Mouse (Mus musculus): ENCODE data around the gene Dbf4. TPM values are rescaled to one million over a fixed set of nuclear protein-coding genes. Genes with fewer than 3 reads are reported as not detected.
A peak's percentile ranks its signal among the peaks of the same experiment; 100 is the strongest.

Gene Dbf4
- total RNA-seq (2021): 9.8 and 10.5 TPM in 2 replicates
- long read RNA-seq, transcript Dbf4-207 (12 exons, 2,402 nt): major isoform, 6 of 10 reads
- long read RNA-seq, partial matches to known transcripts: 3 of 10 reads
- long read RNA-seq, other reads (novel, unspliced or antisense): 1 of 10 reads

GRCm38 (mm10) chr5:8422157-8422931, at the start of gene Dbf4, which contains the start of gene Slc25a40:
Gene Dbf4, minus strand, starts transcription at chr5:8422716.
Gene Slc25a40, plus strand, starts transcription at chr5:8422850.
- peak; percentile 96 for DNase-seq

GRCm38 (mm10) chr5:8456561-8456960, 34.0 kb upstream of the Dbf4 start:
- DNase-seq: no peak

DNA sequence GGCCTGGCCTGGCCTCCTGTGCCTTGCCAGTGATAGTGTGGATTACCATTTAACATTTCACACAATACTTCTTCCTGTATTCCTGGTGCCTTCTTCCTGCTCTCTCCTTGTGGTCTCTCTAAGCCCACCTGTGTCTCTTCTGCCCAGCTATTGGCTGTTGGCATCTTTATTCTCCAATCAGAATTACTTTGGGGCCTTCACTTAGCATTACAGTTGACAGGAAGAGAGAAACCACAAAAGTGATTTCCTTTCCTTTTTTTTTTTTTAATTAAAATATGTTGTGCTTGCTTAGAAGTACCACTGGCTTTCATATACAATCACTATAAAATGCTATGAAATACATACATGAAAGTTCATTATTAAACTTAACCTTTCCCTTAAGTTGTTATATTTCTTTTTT, 33.0 kb upstream of the Dbf4 start:
- DNase-seq: no peak

GRCm38 (mm10) chr5:8439095-8439494, 16.6 kb upstream of the Dbf4 start:
- DNase-seq: no peak

DNA sequence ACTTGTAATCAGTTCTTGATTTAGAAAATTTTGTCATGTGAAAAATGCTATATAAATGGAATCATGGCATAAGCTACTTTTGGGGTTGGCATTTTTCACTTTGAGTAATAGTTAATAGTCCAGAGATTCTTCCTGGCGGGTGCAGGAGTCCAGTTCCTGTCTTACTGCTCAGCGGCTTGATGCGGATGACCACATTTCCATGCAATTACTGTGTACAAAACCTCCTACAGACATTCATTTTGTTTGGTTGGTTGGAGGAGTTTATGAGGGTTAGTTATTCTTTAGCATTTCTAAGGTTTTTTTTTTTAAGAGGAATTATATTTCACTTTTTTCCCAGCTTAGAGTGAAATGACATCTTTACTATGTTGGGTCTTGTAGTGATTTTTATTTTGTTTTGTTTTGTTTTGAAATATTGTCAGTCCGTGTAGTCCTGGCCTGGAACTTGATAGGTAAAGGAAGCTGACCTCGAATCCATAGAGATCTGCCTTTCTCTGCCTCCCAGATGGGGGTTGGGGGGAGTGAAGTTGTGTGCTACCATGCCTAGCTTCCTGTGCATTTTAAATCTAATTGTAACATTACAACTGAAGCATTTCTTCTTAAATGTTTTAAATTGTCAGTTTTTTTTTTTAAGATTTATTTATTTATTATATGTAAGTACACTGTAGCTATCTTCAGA, 15.1 kb upstream of the Dbf4 start:
- no peak for DNase-seq

DNA sequence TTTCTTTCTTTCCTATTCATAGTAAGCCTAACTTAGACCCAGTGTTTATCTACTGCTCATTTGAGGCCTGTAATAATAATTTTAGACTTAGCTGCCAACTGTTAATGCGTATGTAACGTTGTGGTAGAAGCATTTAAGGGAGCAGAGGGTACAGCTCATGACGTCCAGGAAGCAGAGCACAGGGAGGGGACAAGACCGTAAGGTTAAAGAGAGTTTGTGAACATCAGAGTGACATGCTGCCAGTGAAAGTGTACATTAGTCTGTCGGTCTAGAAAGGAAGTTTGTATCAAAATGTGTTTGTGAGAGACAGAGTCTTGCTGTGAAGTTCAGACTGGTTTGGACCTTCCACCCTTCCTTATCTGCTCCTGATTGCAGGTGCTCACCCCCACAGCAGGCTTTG, 3.4 kb upstream of the Dbf4 start:
- DNase-seq: no peak

DNA sequence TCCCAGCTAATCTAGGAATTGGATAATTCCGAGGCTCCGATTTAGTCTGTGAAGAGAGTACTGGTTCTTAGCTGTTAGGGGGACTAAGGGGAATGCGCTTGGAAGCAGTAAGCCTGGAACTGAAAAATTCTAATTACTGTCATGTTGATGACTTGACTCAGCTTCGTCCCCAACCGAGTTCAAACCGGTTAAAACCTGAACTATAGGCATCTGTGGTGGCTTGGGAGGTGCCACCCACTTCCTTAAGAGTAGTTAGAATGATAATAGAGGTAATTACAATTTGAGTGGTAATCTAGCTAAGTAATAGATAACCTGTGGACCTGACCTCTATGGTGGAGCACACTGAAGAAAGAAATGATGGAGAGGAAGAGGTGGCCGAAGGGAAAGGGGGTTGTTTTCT, 1.6 kb upstream of the Dbf4 start:
- no peak for DNase-seq

GRCm38 (mm10) chr5:8422932-8423928, 714 bp upstream of the Dbf4 start:
- DNase-seq: no peak

DNA sequence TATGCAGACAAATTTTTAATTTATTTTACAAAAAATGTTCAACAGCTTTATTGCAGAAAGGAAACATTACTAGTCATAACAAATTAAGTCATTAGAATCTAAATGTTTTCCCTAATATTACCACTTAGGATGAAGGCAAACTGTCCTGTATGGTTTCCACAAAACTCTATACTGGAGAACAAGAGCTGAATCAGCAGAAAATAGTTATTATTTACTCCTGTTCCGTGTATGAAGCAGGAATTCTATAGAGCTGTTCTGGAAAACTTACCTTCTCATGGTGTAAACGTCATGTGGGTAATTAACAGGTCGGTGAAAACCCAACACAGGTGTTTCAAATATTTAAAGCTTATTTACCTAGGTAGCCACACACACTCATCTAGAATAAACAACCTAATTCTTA, 1.1 kb downstream of the Dbf4 start:
- DNase-seq: no peak

DNA sequence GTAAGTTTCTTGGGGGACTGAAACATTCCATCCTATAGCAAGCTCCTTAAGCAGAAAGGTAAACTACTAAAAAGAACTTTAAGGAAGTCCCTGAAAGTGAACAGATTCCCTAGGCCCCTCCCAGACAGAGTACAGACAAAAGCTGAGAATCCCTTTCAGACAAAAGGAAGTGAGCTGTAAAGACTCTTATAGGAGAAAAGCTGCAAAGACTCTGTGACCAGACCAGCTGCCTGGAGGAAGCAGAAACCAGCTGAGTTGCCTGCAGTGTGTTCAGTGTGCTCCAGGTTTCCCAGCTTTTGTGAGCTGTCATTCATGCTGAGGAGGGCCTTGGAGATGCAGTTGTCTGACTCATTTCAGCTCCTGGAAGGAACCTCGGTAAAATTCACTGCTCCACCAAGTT, 5.1 kb downstream of the Dbf4 start:
- DNase-seq: no peak

GRCm38 (mm10) chr5:8416683-8417413, 5.7 kb downstream of the Dbf4 start:
- DNase-seq: no peak

DNA sequence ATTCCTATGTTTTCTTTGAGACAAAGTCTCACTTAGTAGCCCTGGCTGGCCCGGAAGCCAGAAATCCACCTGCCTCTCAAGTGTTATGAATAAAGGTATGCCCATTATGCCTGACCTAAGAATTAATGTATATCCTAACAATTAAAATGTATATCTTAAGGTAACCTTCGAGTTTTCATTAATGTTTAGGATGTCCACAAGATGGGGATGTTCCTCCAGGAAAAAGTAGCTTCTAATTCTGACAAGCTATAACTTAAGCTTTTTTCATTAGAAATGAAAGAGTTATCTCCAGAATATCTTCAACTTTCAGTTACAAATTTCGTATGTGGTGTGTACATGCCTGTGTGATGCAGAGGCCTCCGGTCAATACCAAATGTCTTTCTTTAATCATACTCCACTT, 13.8 kb downstream of the Dbf4 start:
- no peak for DNase-seq

DNA sequence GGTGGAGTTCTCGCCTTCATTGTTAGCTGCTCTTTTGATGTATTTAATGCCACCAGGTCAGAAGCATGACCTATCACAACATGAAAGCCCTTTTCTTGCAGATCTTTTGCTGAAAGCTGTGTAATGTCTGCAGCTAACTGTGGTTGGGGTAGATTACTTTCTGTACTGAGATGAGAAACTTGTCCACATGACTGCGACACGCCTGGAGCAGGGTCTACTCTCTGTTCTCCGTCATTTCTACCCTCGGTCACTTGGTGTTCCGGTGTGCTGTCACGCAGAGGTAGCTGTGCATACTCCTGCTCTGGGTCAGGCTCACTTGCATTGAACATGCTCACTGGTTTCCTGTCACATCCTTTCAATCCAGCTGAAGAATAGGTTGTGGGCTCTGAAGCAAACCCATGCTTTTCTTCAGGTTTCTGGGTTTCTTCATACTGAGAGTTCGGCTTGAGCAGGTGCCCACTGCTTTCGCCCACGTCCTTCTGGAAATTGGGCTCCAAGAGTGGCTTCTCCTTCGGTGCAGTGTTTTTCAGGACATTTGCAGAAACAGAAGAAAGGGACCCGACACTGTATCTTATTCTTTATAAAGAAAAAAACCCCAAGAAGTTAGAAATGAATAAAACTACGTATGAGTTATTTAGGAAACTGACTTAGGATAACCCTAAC, 24.8 kb downstream of the Dbf4 start:
- no peak for DNase-seq

GRCm38 (mm10) chr5:8393891-8394583, 28.5 kb downstream of the Dbf4 start:
- DNase-seq: no peak

DNA sequence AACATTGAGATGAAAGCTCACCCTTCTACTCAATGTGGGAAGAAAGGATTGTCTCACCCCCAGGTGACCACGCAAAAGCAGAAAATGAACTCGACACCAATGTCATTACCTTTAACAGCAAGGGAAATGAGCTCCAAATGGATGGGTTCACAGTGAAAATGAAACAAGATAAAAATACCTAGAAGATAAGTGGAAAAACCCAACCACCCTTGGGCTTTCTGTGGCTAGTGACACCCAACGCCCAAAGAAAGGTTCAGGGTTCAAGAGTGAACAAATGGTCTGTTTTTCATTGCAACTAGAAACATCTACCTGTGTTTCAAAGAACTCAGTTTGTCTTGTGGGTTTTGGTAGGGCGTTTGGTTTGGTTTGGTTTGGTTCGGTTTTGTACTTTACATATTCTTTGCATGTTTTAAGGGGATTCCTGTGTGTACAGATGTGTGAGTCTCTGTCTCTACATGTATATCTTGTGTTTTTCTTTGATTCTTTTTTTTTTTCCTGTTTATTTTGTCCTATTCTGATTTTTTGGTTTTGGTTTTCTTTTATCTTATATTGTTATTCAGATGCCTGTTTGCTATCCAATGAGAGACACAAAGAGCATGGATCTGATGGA, 48.1 kb downstream of the Dbf4 start:
- no peak for DNase-seq

- no peak for DNase-seq
These were observed 49.1 kb downstream of the Dbf4 start for GRCm38 (mm10) chr5:8373415-8373814.

- no peak for DNase-seq
These were observed 53.7 kb downstream of the Dbf4 start for GRCm38 (mm10) chr5:8368781-8369180.

GRCm38 (mm10) chr5:8368328-8368692, 54.2 kb downstream of the Dbf4 start:
- no peak for DNase-seq

GRCm38 (mm10) chr5:8367614-8368327, 54.7 kb downstream of the Dbf4 start, which contains the start of gene Adam22:
Gene Adam22, minus strand, starts transcription at chr5:8368160.
- peak; percentile 71 for DNase-seq
